Mouse (Mus musculus) ES-E14 (cell line): ENCODE data around the gene Ugcg.

Experiments
- HCFC1 ChIP-seq: IDR thresholded peaks from 2 replicates; pipeline ENCODE4 v1.6.1; 2012; ENCODE audit warnings: low read length, inconsistent platforms, borderline replicate concordance; ENCODE audit not compliant: insufficient read depth
- ZNF384 ChIP-seq: IDR thresholded peaks from 2 replicates; pipeline ENCODE4 v1.6.1; 2012; ENCODE audit warnings: low read depth, low read length, inconsistent platforms

- TF ChIP-seq HCFC1, result no peak
- TF ChIP-seq ZNF384, result no peak
Observed at GRCm38 (mm10) chr4:59208607-59209006, 19.6 kb downstream of the Ugcg start.
